Mouse (Mus musculus): Measurements from ENCODE around the gene Xirp1.

DNA sequence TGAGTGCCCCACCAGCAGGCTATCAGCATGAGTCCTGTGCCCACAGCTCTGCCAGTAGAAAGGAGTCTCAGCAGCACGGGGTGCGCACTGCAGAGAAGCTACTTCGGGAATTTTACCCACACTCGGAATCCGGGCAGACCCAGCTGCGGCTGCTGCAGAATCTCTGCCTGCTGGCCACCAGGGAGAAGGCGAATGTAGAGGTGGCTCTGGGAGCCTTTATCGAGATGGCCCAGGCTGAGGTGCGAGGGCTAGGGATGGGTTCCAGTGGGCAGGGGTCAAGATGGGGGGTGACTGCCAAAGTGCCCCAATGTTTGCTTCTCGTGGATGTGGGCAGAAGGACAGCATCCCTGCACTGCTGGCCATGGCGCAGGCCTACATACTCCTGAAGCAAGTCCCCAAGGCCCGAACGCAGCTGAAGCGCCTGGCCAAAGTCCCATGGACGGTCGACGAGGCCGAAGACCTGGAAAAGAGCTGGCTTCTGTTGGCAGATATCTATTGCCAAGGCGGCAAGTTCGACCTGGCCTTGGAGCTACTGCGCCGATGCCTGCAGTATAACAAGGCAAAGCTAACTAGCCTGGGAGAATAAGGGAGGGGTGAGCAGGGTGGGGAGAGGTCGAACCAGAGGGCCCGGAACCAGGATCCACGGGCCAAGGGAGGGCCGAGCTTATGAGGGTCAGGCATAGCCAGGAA is 57.0 kb downstream of the Xirp1 start:
- TF ChIP-seq CTCF (IDR thresholded peaks at IDR 0.05; ENCODE audit: low read depth, low read length) = no peak
- no peak for TF ChIP-seq POLR2A (IDR thresholded peaks at IDR 0.05; ENCODE audit: extremely low read depth, insufficient read depth, low read length)
